Mouse (Mus musculus): ENCODE measurements around the gene Nck1.

DNA sequence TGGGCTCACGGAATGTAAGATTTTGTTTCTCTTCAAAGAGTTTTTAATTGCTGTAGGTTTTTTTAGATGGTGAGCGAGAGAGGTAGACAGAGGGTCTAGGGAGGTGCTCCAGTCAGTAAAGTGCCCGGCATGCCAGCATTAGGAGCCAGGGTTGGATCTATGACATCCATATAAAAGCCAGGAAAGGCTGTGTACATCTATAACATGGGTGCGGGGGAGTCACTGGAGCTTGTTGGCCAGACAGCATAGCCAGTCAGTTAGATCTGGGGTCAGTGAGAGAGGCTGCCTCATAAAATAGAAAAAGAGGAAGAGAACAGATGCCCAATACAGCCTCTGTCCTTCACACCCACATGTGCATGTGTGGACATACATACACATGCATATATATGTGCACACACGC is 80.6 kb downstream of the Nck1 start:
- TF ChIP-seq POLR2A (IDR thresholded peaks at IDR 0.05; ENCODE audit: insufficient read depth, low read depth, low read length) = no peak
- no peak for TF ChIP-seq CTCF (IDR thresholded peaks at IDR 0.05; ENCODE audit: insufficient read depth, low read depth, low read length)
